In the genomic region with DNA sequence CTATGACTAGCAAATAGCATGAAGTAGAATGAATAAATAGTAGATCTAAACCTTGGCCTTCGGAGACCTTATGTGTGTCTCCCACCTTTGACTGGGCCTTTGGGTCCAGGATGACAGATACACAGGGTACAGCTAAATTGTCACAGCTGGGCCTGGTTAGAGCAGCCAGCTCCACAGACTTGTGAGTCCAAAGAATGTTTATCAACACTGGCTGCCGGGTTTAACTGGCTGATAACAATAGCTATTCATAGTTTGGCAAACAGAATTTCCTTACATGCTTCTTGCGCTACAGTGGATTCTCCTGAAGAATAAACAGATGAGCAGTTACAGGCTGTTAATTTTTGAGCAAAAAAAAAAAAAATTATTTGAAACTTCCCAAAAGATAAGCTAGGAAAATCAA, we compare ENCODE assay signal across 26 mouse cellular contexts. TPM values are rescaled to one million over a fixed set of nuclear protein-coding genes. Genes with fewer than 3 reads are reported as not detected.
DNase-seq lines count a peak whose midpoint lies in the region; ATAC-seq and TF ChIP-seq lines count a peak whose summit lies in the region.
"Had no signal": no experiment of that assay in that cellular context is flagged by ENCODE, and none has a peak within 500 bp of the region (broad histone marks: within the 10 kb centered on the region; RNA-seq: fewer than 3 reads in every experiment).

No protein-coding gene starts in this region.

- no peaks in the 10 kb centered on the region for H3K27me3 ChIP-seq in heart, embryonic 14.5 days (ENCODE audit: control insufficient read depth, insufficient read depth, low read length)
- no peaks in the 10 kb centered on the region for H3K27me3 ChIP-seq in heart, postnatal 0 days (ENCODE audit: control insufficient read depth, insufficient read depth, low read length)
- no peaks in the 10 kb centered on the region for H3K27me3 ChIP-seq in heart, embryonic 11.5 days (ENCODE audit: control insufficient read depth, insufficient read depth, low read length)
- H3K27me3 ChIP-seq in lung, postnatal 0 days (replicated peaks; ENCODE audit: insufficient read depth, low read length) = no peaks in the 10 kb centered on the region
- H3K27me3 ChIP-seq: forebrain, embryonic 13.5 days had no signal

- 43% methylated on average over 3 of the region's 3 CpGs for WGBS in heart, embryonic 14.5 days
- WGBS in heart, postnatal 0 days = 36% methylated on average over 3 of the region's 3 CpGs
- 47% methylated on average over 3 of the region's 3 CpGs for WGBS in heart, embryonic 11.5 days (ENCODE audit: insufficient replicate concordance)
- WGBS in lung, postnatal 0 days = 49% methylated on average over 3 of the region's 3 CpGs

- no peak overlapping the region for H3K9ac ChIP-seq in heart, embryonic 14.5 days (ENCODE audit: low read length)
- no peak overlapping the region for H3K9ac ChIP-seq in heart, postnatal 0 days (replicated peaks; ENCODE audit: low read depth, low read length)
- H3K9ac ChIP-seq in heart, embryonic 11.5 days (ENCODE audit: low read depth, low read length) = no peak overlapping the region
- H3K9ac ChIP-seq in lung, postnatal 0 days (replicated peaks; ENCODE audit: low read depth) = no peak overlapping the region
- H3K9ac ChIP-seq: forebrain, embryonic 13.5 days; hindbrain, embryonic 14.5 days had no signal

- no peak for DNase-seq in heart, postnatal 14 days
- no peak for DNase-seq in heart, postnatal 0 days (ENCODE audit: low spot score)
- DNase-seq in lung, postnatal 10 days = peak; percentile 43
- no peak for DNase-seq in lung, postnatal 0 days (ENCODE audit: low spot score)
- peak; percentile 47 for DNase-seq in lung, postnatal 36 days
- DNase-seq: adrenal gland, postnatal 10 days; adrenal gland, postnatal 36 days; B cell, adult 2 months; cerebellum, adult 18-20 months; cerebellum, adult 9-10 months; cerebellum, postnatal 14 days; gastrocnemius, postnatal 10 days; gastrocnemius, postnatal 36 days had no signal

- H3K4me3 ChIP-seq in heart, embryonic 14.5 days (ENCODE audit: control insufficient read depth in 1 of 2, insufficient read depth in 1 of 2, low read depth in 1 of 2, low read length in 2 of 2) = no peak overlapping the region
- no peak overlapping the region for H3K4me3 ChIP-seq in heart, postnatal 0 days (ENCODE audit: low read depth, low read length)
- no peak overlapping the region for H3K4me3 ChIP-seq in heart, embryonic 11.5 days (ENCODE audit: low read depth, low read length)
- no peak overlapping the region for H3K4me3 ChIP-seq in lung, postnatal 0 days (ENCODE audit: low read depth, low read length)
- H3K4me3 ChIP-seq: forebrain, embryonic 10.5 days; forebrain, embryonic 13.5 days; heart, embryonic 10.5 days had no signal

- H3K27ac ChIP-seq in heart, embryonic 14.5 days (replicated peaks in 1 of 2; ENCODE audit: control insufficient read depth in 1 of 2, insufficient read depth in 1 of 2, low read depth in 2 of 2, low read length in 2 of 2) = no peak overlapping the region
- peak overlapping the region; percentile 41; the same call in 1 of the 2 replicates for H3K27ac ChIP-seq in heart, postnatal 0 days (ENCODE audit: low read depth)
- H3K27ac ChIP-seq in heart, embryonic 11.5 days (ENCODE audit: low read depth, low read length) = no peak overlapping the region
- H3K27ac ChIP-seq in lung, postnatal 0 days (ENCODE audit: low read length) = no peak overlapping the region
- H3K27ac ChIP-seq: forebrain, embryonic 10.5 days; forebrain, embryonic 13.5 days; heart, embryonic 10.5 days; hindbrain, embryonic 14.5 days; hindbrain, postnatal 0 days had no signal

- no peaks in the 10 kb centered on the region for H3K9me3 ChIP-seq in heart, embryonic 14.5 days (ENCODE audit: control insufficient read depth, low read length)
- H3K9me3 ChIP-seq in heart, postnatal 0 days (replicated peaks; ENCODE audit: control insufficient read depth, low read length) = no peaks in the 10 kb centered on the region
- no peaks in the 10 kb centered on the region for H3K9me3 ChIP-seq in heart, embryonic 11.5 days (replicated peaks; ENCODE audit: control insufficient read depth, low read length)
- no peaks in the 10 kb centered on the region for H3K9me3 ChIP-seq in lung, postnatal 0 days (ENCODE audit: low read length)
- H3K9me3 ChIP-seq: forebrain, embryonic 13.5 days; G1E; heart, embryonic 10.5 days had no signal

- peaks cover 20 to 25% of the 10 kb centered on the region in 2 experiments for H3K4me1 ChIP-seq in heart, embryonic 14.5 days (ENCODE audit: control insufficient read depth in 2 of 2, insufficient read depth in 2 of 2, low read length in 2 of 2)
- H3K4me1 ChIP-seq in heart, postnatal 0 days (ENCODE audit: control insufficient read depth, insufficient read depth) = peaks cover 39% of the 10 kb centered on the region
- H3K4me1 ChIP-seq in heart, embryonic 11.5 days (ENCODE audit: control insufficient read depth, insufficient read depth, low read length) = 0 out of 2 replicates have a peak, but pooled peaks cover 6% of the 10 kb centered on the region
- H3K4me1 ChIP-seq in lung, postnatal 0 days (ENCODE audit: insufficient read depth, low read depth, low read length) = no peaks in the 10 kb centered on the region
- H3K4me1 ChIP-seq: forebrain, embryonic 13.5 days had no signal

- ATAC-seq in heart, embryonic 14.5 days (ENCODE audit: insufficient number of reproducible peaks, insufficient read depth, low FRiP score, low read depth) = no peak
- ATAC-seq in heart, postnatal 0 days (ENCODE audit: insufficient read depth, low read depth) = no peak
- no peak for ATAC-seq in heart, embryonic 11.5 days (replicated peaks; ENCODE audit: insufficient number of reproducible peaks, low FRiP score, low TSS enrichment)
- ATAC-seq in lung, postnatal 0 days = no peak
- ATAC-seq: forebrain, embryonic 13.5 days; forebrain, embryonic 16.5 days; hindbrain, postnatal 0 days; inflammation-experienced regulatory T-cells, adult 6 months; intestine, embryonic 16.5 days; Patski had no signal

- intact Hi-C loops in heart, postnatal 14 days (cut with DNase I) = no loop called here

- TF ChIP-seq CTCF in heart, postnatal 0 days (IDR thresholded peaks at IDR 0.05; ENCODE audit: low read depth) = no peak
- TF ChIP-seq CTCF in lung, postnatal 0 days (IDR thresholded peaks at IDR 0.05) = no peak

- no peak for TF ChIP-seq EP300 in heart, postnatal 0 days (IDR thresholded peaks at IDR 0.05; ENCODE audit: low read depth)
- no peak for TF ChIP-seq EP300 in lung, postnatal 0 days (IDR thresholded peaks at IDR 0.05)

- 0 out of 2 replicates have a peak overlapping the region, but pooled peaks have one; percentile 15 for H3K4me2 ChIP-seq in heart, embryonic 14.5 days (ENCODE audit: low read length)
- H3K4me2 ChIP-seq in heart, postnatal 0 days (ENCODE audit: low read depth, low read length) = no peak overlapping the region
- no peak overlapping the region for H3K4me2 ChIP-seq in heart, embryonic 11.5 days
- no peak overlapping the region for H3K4me2 ChIP-seq in lung, postnatal 0 days (replicated peaks; ENCODE audit: low read depth, low read length)
- H3K4me2 ChIP-seq: forebrain, embryonic 13.5 days; hindbrain, embryonic 14.5 days had no signal

- H3K36me3 ChIP-seq in heart, embryonic 14.5 days (ENCODE audit: control insufficient read depth, insufficient read depth, low read length) = no peaks in the 10 kb centered on the region
- no peaks in the 10 kb centered on the region for H3K36me3 ChIP-seq in heart, postnatal 0 days (replicated peaks; ENCODE audit: control insufficient read depth, insufficient read depth, low read length)
- H3K36me3 ChIP-seq in heart, embryonic 11.5 days (ENCODE audit: control insufficient read depth, insufficient read depth, low read length) = no peaks in the 10 kb centered on the region
- no peaks in the 10 kb centered on the region for H3K36me3 ChIP-seq in lung, postnatal 0 days (ENCODE audit: insufficient read depth, low read length)
- H3K36me3 ChIP-seq: G1E had no signal

RNA-seq across cellular contexts. Expression of a gene that starts 19.0 kb away (rescaled TPM):
- 0.35 and 0.85 TPM in 2 replicates for polyA plus RNA-seq in heart, embryonic 14.5 days (2014; fragmentation: Nextera tagmentation; extraction: Ambion mirVana)
- total RNA-seq in heart, postnatal 14 days (2021) = 10 to 100 TPM; 57.9 to 60.3 TPM
- total RNA-seq in heart, postnatal 0 days (2014; rRNA removed; ENCODE audit: low replicate concordance) = 4.8 and 7.1 TPM in 2 replicates
- 1.7 TPM in 2 replicates for polyA plus RNA-seq in heart, postnatal 0 days (2015; fragmentation: Nextera tagmentation; extraction: Ambion mirVana)
- polyA plus RNA-seq in heart, embryonic 11.5 days (2014; fragmentation: Nextera tagmentation; extraction: Ambion mirVana) = 0.10 and 0.16 TPM in 2 replicates
- polyA plus RNA-seq in lung, postnatal 0 days (2015; fragmentation: Nextera tagmentation; extraction: Ambion mirVana) = 0.76 and 1.1 TPM in 2 replicates
- polyA plus RNA-seq: G1E had no signal

RNA-seq across cellular contexts. Expression of a gene that starts 31.4 kb away (rescaled TPM):
- polyA plus RNA-seq in heart, embryonic 14.5 days (2014; fragmentation: Nextera tagmentation; extraction: Ambion mirVana) = 19.2 and 21.2 TPM in 2 replicates
- 10 to 100 TPM; 24.5 to 25.5 TPM for total RNA-seq in heart, postnatal 14 days (2021)
- 38.6 and 60.0 TPM in 2 replicates for total RNA-seq in heart, postnatal 0 days (2014; rRNA removed; ENCODE audit: low replicate concordance)
- polyA plus RNA-seq in heart, postnatal 0 days (2015; fragmentation: Nextera tagmentation; extraction: Ambion mirVana) = 20.8 and 22.6 TPM in 2 replicates
- polyA plus RNA-seq in heart, embryonic 11.5 days (2014; fragmentation: Nextera tagmentation; extraction: Ambion mirVana) = 19.6 and 21.6 TPM in 2 replicates
- polyA plus RNA-seq in lung, postnatal 0 days (2015; fragmentation: Nextera tagmentation; extraction: Ambion mirVana) = 32.7 and 37.9 TPM in 2 replicates
- total RNA-seq: G1E; granulocyte monocyte progenitor cell, adult 5-6 weeks had no signal
- polyA plus RNA-seq: G1E; inflammation-experienced regulatory T-cells, adult 6 months had no signal

Comparison
In these comparisons a context has a peak if more than half of its experiments do, and no peak if none do; other contexts are left out.
1. DNase-seq: peak in lung, postnatal 10 days (single experiment) and lung, postnatal 36 days (single experiment); none in heart, postnatal 14 days (0 of 2), heart, postnatal 0 days (single experiment) and lung, postnatal 0 days (single experiment).